Mouse (Mus musculus) layer of hippocampus, adult 9-11 months (tissue): ENCODE data around the gene Prh1.
"Not testable (repeated sequence)": the region's sequence is repeated elsewhere in the genome, so short reads cannot be mapped to it uniquely, and the experiment has no call there.

ENCODE experiments used
- DNase-seq: peaks from one replicate; pipeline ENCODE4 v3.0.0; 2022

The Prh1 gene

GRCm38 (mm10) chr6:132569509-132569908, at the start of gene Prh1:
Gene Prh1, plus strand, starts transcription at chr6:132569809.
- DNase-seq = not testable (repeated sequence)

GRCm38 (mm10) chr6:132595613-132596012, 26.0 kb downstream of the Prh1 start, which contains the start of gene Prp2:
Gene Prp2, plus strand, starts transcription at chr6:132595913.
- DNase-seq = not testable (repeated sequence)
